Mouse (Mus musculus) cerebellum, postnatal 36 days (tissue): ENCODE measurements around the gene Arf5.

ENCODE experiments used
- DNase-seq, 2 experiments: peaks; one replicate each; pipeline ENCODE4 v3.0.0; 2021 to 2022; ENCODE audit warnings: mixed read lengths in 2 of 2

Arf5 gene

GRCm38 (mm10) chr6:28423313-28423712 is at the start of gene Arf5:
Gene Arf5, plus strand, starts transcription at chr6:28423560.
- peak; percentile 91 to 96 for DNase-seq

GRCm38 (mm10) chr6:28381983-28382382 is 41.4 kb upstream of the Arf5 start:
- no peak for DNase-seq

DNA sequence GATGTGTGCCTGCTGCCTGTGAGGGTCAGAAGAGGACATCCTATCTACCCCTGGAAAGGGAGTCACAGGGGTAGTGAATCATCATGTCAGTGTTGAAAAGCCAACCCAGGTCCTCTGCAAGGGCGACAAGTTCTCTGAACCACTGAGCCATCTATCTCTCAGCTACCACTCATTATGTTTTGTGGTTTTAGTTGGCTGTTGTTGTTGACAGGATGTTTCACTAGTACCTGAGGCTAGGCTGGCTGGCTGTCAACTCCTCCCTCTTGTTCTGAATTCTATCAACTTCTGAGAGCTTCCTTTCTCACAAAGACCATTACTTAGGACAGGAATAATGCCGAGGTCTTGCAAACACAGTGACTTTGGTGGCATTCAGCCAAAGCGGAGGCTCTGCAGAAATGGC is 38.2 kb upstream of the Arf5 start:
- no peak for DNase-seq

DNA sequence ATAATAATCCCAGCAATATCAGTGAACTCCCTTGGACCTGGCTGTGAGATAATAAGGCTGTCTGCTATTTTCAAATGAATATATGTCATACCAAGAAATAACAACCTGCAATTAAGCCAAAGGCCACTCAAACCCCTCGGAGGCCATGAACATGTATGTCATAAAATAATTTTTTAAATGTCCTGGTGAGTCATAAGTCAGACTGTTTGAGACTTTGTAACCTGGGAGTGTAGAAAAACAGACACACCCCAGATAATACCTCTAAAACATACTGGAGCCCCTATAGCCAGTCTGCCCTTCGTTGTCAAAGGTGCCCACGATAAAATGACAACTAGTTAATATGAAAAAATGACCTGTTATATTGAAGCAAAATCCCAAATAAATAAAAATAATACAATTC is 34.3 kb upstream of the Arf5 start:
- no peak for DNase-seq

GRCm38 (mm10) chr6:28396051-28396852 is 27.1 kb upstream of the Arf5 start:
- no peak for DNase-seq

DNA sequence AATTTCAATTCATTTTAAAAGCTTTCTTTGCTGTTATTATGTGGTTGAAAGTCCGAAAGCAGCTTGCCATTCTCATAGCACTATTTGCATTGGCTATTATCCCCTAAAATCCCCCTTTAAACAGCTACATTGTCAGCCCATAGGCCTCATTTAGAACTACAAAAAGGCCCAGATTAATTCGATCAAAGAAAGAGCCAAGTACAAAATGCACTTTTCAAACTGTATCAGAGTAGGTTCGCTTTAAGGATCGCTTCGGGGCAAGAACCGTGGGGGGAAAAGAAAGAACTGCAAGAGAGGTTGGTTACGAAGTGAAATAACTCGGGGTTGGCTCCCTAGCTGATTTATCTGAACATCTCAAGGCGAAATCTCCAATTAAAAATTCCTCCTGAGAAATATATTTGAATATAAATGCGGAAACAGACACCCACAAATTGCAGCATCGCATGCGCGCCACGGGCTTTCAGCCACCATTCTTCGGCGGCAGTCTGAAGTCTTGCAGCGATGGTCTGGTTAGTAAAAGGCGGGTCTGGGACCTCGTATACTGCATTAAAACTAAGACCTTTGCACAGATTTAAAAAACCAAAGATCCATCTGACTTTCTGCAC is 26.4 kb upstream of the Arf5 start:
- DNase-seq = peak in 1 of 2 experiments; percentile 23

- peak in 1 of 2 experiments; percentile 16 for DNase-seq
These were observed 25.6 kb upstream of the Arf5 start, which contains the start of gene Zfp800 for GRCm38 (mm10) chr6:28397681-28398203. Gene Zfp800, minus strand, starts transcription at chr6:28398005.

- DNase-seq = no peak
These were observed 24.6 kb upstream of the Arf5 start for GRCm38 (mm10) chr6:28398726-28399125.

GRCm38 (mm10) chr6:28399791-28400190 is 23.6 kb upstream of the Arf5 start:
- no peak for DNase-seq

- DNase-seq = no peak
These were observed 13.3 kb upstream of the Arf5 start for GRCm38 (mm10) chr6:28410053-28410452.

GRCm38 (mm10) chr6:28411236-28411635 is 12.1 kb upstream of the Arf5 start:
- DNase-seq = no peak

DNA sequence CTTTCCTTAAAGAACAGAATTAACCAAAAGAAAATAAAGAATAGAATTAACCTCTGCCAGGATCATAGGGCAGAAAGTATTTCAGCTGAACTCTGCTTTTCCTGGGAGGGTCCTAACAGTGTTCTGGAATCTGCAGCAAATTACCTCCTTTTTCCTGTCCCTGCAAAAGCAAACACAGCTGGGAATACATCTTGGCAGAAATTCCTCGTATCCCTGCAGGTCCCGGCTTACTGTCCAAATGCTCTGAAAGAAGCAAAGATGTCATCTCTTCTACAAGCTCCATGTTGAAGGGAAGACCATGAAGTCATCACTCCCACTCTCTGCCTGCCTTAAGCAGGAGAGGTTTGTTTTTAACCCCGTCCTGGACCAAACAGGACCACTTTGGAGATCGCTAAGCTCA is 6.4 kb upstream of the Arf5 start:
- no peak for DNase-seq

DNA sequence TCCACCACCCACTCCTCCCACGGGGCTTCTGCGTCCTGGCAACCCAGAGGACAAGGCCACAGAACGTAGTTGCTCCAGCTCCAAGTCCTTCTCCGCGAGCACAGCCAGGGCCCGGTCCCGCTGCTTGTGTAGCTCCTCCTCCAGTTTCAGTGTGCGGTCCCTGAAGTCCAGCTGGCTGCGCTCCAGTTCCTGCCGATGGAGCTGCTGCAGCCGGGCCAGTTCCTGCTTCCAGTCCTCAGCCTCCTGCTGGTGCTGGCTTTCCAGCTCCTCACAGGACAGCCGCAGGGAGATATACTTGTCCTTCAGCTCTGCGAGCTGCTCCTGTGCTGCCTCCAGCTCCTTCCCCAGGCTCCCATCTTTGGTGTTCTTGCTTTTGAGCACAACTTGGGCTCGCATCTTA is 4.9 kb upstream of the Arf5 start:
- peak; percentile 88 to 90 for DNase-seq

- no peak for DNase-seq
These were observed 3.7 kb upstream of the Arf5 start for GRCm38 (mm10) chr6:28419673-28420072.

DNA sequence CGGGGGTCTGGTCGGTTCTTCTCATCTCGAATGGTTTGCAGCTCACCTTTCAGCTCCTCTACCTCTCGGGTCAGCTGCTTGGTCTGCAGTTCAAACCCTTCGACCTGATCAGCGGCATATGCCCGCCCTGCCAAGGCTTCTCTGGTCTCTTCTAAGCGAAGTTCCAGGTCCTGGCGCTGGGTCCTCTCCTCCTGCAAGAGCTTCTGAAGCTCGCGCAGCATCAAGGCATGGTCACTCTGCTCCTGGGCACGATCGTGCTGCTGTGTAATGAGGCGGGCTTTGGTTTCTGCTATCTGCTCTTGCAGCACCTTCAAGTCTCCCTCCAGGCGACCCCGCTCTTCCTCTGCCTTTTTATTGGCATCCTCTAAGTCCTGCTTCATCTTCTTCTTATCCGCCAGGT is 3.0 kb upstream of the Arf5 start:
- DNase-seq = no peak

DNA sequence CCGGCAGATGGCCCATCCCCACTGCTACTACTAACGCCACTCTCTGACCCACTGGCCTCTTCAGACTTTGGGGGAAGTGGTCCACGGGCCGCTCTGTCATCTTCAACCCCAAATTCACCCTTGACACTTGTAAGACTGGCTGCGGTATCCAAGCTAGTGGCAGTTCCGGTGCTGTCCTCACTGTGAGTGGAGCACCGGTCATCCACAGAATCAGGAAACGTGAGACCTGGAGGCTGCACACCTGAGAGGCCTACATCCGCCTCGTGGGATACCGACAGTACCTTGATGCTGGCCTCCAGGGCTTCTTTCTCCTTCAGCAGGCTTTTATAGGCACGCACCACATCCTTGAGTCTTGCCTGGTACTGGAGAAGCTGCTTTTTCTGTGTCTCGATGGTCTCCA is 2.5 kb upstream of the Arf5 start:
- peak in 1 of 2 experiments; percentile 15 for DNase-seq

DNA sequence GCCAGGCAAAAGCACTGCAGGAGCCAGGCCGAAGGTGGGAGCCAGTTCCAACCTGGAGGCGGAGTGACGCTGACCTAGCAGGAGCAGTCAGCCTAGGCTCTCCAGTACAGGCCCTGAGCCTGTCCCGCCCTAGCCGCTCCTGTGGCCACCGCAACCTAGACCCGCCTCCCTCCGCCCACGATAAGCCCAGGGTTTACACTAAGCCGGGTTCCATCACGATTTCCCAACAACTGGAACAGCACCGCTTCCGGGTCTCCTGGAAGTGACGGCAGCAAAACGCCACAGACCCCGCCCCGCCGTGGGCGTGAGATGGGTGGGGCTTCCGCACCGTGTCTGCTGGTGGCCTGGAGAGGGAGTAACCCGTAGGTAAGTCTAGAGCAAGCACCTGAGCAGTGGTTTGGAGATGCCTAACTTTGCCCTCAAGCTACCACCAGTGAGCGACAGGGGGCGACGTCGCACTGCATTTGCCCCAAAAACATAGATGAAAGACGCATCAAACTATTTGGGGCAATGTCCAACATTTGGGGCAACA is 1.8 kb upstream of the Arf5 start:
- DNase-seq = peak; percentile 88 to 92

DNA sequence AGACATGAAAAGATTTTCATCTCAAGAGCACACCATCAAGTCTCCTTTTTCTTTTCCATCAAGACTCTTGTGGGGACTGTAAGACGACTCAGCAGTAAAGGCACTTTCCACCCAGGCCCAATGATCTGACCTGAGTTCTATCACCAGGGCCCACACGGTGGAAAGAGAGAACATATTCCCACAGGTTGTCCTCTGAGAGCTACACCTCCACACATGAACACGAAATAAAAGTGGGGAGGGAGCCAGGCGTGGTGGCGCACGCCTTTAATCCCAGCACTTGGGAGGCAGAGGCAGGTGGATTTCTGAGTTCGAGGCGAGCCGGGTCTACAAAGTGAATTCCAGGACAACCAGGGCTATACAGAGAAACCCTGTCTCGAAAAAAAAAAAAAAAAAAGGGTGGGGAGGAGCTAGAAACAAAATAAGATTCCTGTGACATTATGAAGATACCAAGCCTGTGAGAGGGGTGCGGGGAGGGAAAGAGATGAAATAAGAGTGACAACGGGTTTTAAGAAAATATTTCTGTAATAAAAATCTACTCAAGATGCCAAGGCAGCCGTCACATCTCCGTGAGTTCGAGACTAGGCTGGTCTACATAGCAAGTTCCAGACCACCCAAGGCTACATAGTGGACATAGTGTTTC is 589 bp upstream of the Arf5 start:
- no peak for DNase-seq

- DNase-seq = peak; percentile 66 to 69
These were observed 671 bp downstream of the Arf5 start for GRCm38 (mm10) chr6:28423767-28424695.

- peak; percentile 39 to 41 for DNase-seq
These were observed 1.7 kb downstream of the Arf5 start for GRCm38 (mm10) chr6:28425019-28425418.

GRCm38 (mm10) chr6:28427096-28427839 is 3.9 kb downstream of the Arf5 start, which contains the start of gene Fscn3:
Gene Fscn3, plus strand, starts transcription at chr6:28427789.
- peak; percentile 35 to 42 for DNase-seq
